Mouse (Mus musculus) adrenal gland, postnatal 4 days (tissue): ENCODE data around the gene Opcml. TPM values are rescaled to one million over a fixed set of nuclear protein-coding genes. Genes with fewer than 3 reads are reported as not detected.

Experiments used
- DNase-seq, 2 experiments: peaks; one replicate each; pipeline ENCODE4 v3.0.0; 2021 to 2022; ENCODE audit warnings: low spot score in 2 of 2, mixed read lengths in 2 of 2
- microRNA-seq: library from miRNA; unstranded; fragments of <30 nt; microRNA quantifications from one replicate; pipeline ENCODE4 v1.2.0, GENCODE M21; 2021
- total RNA-seq, 2 experiments: library from RNA; stranded (reverse); gene quantifications; 2 replicates each; pipeline ENCODE4 v1.2.3; 2021

Gene Opcml
- total RNA-seq, 2 experiments from 2014 or later: 1.8 to 2.6 TPM

DNA sequence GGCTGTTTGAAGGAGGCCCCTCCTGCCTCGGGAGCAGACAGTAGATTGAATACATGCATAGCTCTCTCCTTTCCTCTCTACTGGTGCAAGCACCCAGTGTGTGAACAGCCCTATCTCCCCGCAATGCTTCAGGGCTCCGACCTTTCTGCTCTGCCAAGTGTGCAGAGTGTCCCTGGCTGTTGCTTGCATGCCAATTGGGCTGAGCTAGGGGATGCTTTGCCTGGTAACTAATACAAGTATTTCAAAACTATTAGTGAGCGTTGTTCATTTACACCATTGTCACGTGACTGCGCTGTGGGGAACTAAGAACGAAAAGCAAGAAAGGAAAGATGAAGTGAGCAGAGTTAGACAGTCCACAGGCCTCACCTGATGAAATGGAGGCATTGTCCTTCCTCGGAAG, 1101.0 kb downstream of the Opcml start:
- DNase-seq: no peak

DNA sequence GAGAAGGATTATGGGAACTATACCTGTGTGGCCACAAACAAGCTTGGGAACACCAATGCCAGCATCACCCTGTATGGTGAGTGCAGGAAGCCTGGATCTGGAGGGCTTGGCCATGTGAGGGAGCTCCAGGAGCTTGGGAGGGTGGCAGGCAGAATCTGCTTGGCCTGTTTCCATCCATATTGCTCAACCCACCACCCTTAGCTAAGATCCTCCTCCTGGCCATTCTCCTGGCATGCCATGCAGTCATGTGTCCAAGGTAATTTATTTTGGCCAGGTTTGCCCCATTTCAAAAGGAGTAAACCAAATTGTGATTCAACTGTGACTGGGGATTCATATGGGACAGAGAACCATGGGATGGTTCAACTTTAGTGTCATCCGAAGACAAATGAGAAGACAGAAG, 1112.7 kb downstream of the Opcml start:
- no peak for DNase-seq

DNA sequence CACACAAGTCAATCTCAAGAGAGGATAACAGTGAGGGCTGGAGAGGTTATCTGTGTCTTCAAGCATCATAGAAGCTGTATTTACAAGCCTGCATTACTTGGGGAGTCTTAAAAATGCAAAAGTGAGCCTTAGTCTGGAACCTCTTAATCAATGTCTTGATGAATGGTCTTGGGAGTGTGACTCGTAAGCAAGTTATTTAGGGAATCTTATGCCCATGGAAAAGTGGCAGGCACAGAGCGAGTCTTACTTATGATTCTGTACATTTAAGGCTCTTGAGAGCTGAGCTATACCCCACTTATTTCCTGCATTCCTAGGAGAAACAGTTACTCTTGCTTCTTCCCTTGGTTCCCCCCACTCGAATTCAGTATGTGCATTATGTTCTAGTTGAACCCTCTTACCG, 1119.2 kb downstream of the Opcml start:
- no peak for DNase-seq

DNA sequence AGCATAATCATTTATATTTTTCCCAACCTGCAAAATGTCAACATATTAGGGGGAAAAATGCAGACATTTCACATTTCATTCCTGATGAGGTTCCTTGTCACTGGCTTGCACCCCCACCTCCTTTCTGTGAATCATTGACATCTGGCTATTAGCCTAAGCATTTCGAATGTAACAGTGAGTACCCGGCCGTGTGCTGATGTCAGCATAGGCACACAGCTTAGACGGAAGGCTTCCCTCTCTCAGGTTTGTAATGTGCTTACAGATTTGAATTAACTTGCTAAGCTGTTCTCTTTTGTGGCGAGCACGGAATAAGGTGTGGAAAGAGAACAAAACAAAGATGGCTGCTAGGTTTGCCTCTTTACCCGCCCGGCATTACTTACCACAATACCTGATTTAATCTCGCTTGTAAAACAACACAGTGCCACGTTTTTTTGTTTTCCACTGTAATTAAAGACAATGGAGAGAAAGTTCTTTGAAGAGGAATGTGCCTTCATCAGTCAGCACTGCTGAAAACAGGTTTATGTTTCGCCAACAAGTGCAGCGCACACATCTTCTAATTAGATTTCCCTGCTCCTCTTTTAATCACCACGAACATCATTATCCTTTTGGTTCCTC, 1121.1 kb downstream of the Opcml start:
- no peak for DNase-seq

DNA sequence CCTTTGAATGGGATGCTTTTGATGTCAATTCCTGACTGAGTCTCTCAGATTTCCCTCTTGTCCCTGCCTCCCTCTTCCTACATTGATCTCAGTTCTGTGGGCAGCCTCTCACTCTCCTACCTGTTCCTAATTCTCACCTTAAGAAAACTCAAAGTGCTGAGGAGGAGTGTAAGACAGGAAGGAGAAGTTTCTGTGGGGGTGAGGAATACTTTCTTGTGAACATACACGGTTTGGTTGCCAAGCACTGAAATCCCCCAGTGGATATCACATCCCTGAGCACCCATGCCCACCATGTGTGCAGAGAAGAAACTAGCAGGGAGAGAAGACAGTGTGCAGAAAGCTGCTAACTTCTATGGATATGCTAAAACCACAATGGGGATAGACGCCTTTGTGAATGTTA, 1141.5 kb downstream of the Opcml start:
- no peak for DNase-seq

DNA sequence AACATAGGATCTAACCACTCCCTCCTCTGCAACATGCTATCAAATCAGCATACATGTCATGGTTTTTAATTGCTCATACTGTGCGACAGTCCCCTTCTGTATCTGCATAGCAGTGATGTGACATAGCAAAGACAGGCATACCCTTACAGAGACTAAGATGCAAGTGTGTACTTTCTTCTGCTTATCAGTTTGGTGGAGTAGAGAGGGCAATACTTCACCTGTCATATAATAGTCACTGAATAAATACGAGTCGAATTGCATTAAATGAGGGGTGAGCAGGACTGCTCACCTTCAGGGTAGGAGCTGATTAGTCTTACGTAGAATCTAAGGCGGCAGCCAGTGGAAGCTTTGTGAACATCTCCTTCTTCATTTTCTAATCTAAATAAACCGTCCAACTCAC, 1146.6 kb downstream of the Opcml start:
- no peak for DNase-seq

DNA sequence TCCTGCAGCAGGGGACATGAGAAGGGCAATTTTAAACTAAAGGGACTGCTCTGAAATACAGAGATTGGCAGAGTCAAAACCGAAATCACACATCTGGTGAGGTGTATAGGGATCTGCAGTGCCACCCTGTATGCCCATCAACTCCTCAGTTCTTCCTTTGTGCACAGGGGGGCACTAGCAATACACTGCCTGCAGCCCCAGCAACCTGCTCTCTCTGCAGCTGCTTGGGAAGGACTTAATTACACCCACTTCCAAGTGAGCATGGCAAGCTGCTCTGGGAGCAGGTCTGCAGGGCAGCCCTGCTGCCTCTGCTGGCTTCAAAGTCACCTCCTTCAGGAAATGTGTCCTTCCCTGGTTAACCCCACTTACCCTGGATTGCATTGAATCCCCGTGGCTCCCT, 1147.4 kb downstream of the Opcml start:
- DNase-seq: no peak

DNA sequence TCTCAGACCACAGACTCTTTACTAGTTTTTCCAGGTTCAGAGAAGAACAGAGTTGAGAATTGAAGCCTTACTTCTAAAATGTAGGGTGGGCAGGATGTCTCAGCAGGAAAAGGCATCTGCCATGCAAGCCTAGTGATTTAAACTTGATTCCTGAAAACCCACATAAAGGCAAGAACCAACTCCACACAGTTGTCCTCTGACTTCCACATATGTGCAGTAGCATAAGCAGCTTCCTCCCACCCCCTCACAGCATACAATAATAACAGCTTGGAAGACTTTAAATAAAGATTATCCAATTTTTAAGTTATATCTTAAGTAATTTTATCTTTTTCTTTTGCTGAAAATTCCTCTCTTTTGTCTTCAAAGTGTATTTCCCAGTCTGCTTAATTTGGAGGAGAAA, 1150.3 kb downstream of the Opcml start:
- no peak for DNase-seq

DNA sequence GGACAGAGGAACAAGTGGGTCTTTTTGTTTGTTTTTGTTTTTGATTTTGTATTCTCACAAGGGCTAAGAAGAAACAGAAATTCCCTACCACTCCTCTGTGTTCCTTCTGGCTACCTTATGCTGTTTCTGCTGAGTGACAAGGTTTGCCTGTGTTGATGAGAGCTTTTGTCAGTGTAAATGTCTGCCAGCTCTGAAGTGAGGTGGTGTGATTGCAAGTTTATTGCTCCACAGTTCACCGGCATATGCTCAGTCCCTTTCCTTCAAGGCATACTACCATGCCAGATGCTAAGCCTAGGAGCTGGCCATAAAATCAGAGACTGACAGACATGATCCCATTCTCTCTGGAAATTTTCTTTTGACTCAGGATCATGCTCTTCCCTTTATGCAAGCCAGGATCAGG, 1178.9 kb downstream of the Opcml start:
- no peak for DNase-seq

Small RNA genes lying within 50 kb of the gene (microRNA-seq; reads per million reads assigned to microRNA genes)
- not detected for gene Gm44316
